Comparison of ENCODE assay signal across 21 mouse cellular contexts in genomic region chr2:38477497-38477873, GRCm38 (mm10).
"Had no signal": no experiment of that assay in that cellular context is flagged by ENCODE, and none has a peak within 500 bp of the region (broad histone marks: within the 10 kb centered on the region; RNA-seq: fewer than 3 reads in every experiment).

No protein-coding gene starts in this region.

- H3K4me3 ChIP-seq: layer of hippocampus, adult 2 months; limb, embryonic 12.5 days; limb, embryonic 15.5 days; midbrain, embryonic 12.5 days; midbrain, embryonic 15.5 days; myocyte had no signal

- H3K9ac ChIP-seq: limb, embryonic 12.5 days; limb, embryonic 15.5 days; liver, embryonic 14.5 days; liver, postnatal 0 days; lung, embryonic 14.5 days; midbrain, embryonic 12.5 days; midbrain, embryonic 15.5 days had no signal

- H3K36me3 ChIP-seq: limb, embryonic 12.5 days; limb, embryonic 15.5 days; midbrain, embryonic 12.5 days; midbrain, embryonic 15.5 days had no signal

- DNase-seq: kidney, adult 2 months; kidney, postnatal 25 days; left cerebral cortex, postnatal 4 days; liver, postnatal 0 days; lung, embryonic 14.5 days; retina, postnatal 1 day; right cerebral cortex, postnatal 25 days; spleen, adult 18-20 months; thymus, adult 18-20 months; thymus, postnatal 36 days had no signal

- ATAC-seq: intestine, embryonic 16.5 days; liver, postnatal 0 days; lung, postnatal 0 days; midbrain, embryonic 15.5 days had no signal

- H3K4me1 ChIP-seq: limb, embryonic 12.5 days; limb, embryonic 15.5 days; midbrain, embryonic 12.5 days; midbrain, embryonic 15.5 days had no signal

- H3K27ac ChIP-seq: kidney, postnatal 0 days; layer of hippocampus, adult 2 months; limb, embryonic 12.5 days; limb, embryonic 15.5 days; liver, embryonic 14.5 days; midbrain, embryonic 12.5 days; midbrain, embryonic 15.5 days had no signal

- H3K27me3 ChIP-seq: limb, embryonic 12.5 days; limb, embryonic 15.5 days; midbrain, embryonic 12.5 days had no signal

- H3K4me2 ChIP-seq: limb, embryonic 12.5 days; limb, embryonic 15.5 days; liver, embryonic 11.5 days; lung, embryonic 14.5 days; midbrain, embryonic 12.5 days; midbrain, embryonic 15.5 days had no signal

- H3K9me3 ChIP-seq: limb, embryonic 12.5 days; limb, embryonic 15.5 days; midbrain, embryonic 12.5 days; midbrain, embryonic 15.5 days had no signal
